Comparison of ENCODE assay signal across 8 mouse cellular contexts in the genomic region with DNA sequence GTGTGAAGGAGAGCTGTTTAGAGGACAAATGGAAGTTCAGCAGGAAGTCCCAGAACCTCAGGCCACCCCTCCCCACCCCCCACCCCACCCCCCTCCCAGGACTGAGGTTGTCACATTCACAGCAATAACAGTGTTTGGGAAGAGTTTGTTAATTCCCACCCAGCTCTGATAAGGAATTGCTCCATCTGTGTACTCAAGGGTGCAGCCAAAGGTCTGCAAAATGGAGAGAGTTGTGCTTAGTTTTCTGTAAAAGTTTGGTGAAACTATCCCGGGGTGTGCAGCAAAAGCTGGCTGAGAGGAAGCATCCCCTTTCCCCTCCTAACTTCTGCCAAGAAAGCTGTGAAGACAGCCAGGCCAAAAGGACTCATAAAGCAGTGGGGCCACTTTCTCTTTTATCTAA. TPM values are rescaled to one million over a fixed set of nuclear protein-coding genes. Genes with fewer than 3 reads are reported as not detected.
DNase-seq lines count a peak whose midpoint lies in the region; ATAC-seq lines count a peak whose summit lies in the region.

No protein-coding gene starts in this region.

- no peaks in the 10 kb centered on the region for H3K36me3 ChIP-seq in heart, embryonic 15.5 days
- no peaks in the 10 kb centered on the region for H3K36me3 ChIP-seq in limb, embryonic 13.5 days

- peak; percentile 20 for DNase-seq in urinary bladder, postnatal 14 days (ENCODE audit: low spot score)
- DNase-seq in urinary bladder, postnatal 10 days (ENCODE audit: low spot score) = no peak
- DNase-seq in naive thymus-derived CD4-positive, alpha-beta T cell, adult 2 months (ENCODE audit: low read depth) = peak; percentile 17
- DNase-seq in thymus, postnatal 10 days (ENCODE audit: low spot score in 2 of 2) = no peak
- no peak for DNase-seq in cerebellum, postnatal 4 days (ENCODE audit: low spot score in 2 of 2)
- DNase-seq in right cerebral cortex, postnatal 14 days = no peak

- H3K9ac ChIP-seq in heart, embryonic 15.5 days = 0 out of 2 replicates have a peak overlapping the region, but pooled peaks have one; percentile 92
- H3K9ac ChIP-seq in limb, embryonic 13.5 days = no peak overlapping the region

- H3K4me1 ChIP-seq in heart, embryonic 15.5 days (replicated peaks) = peaks cover 28% of the 10 kb centered on the region
- H3K4me1 ChIP-seq in limb, embryonic 13.5 days = peaks cover 29% of the 10 kb centered on the region

- ATAC-seq in heart, embryonic 15.5 days (replicated peaks; ENCODE audit: insufficient number of reproducible peaks, insufficient read depth, low FRiP score, low read depth) = peak; percentile 15; the same call in 1 of the 2 replicates
- no peak for ATAC-seq in limb, embryonic 13.5 days (ENCODE audit: low FRiP score, low read depth)

- WGBS in heart, embryonic 15.5 days = 8% methylated on average over 1 of the region's 1 CpGs
- 33% methylated on average over 1 of the region's 1 CpGs for WGBS in limb, embryonic 13.5 days

- H3K4me2 ChIP-seq in heart, embryonic 15.5 days = peak overlapping the region; percentile 81
- H3K4me2 ChIP-seq in limb, embryonic 13.5 days (replicated peaks) = peak overlapping the region; percentile 77

- no peaks in the 10 kb centered on the region for H3K9me3 ChIP-seq in heart, embryonic 15.5 days (replicated peaks)
- 0 out of 2 replicates have a peak, but pooled peaks cover 4% of the 10 kb centered on the region for H3K9me3 ChIP-seq in limb, embryonic 13.5 days

- H3K4me3 ChIP-seq in heart, embryonic 15.5 days = peak overlapping the region; percentile 94
- peak overlapping the region; percentile 76 for H3K4me3 ChIP-seq in limb, embryonic 13.5 days

- H3K27ac ChIP-seq in heart, embryonic 15.5 days = peak overlapping the region; percentile 88
- H3K27ac ChIP-seq in limb, embryonic 13.5 days = no peak overlapping the region

- H3K27me3 ChIP-seq in heart, embryonic 15.5 days = no peaks in the 10 kb centered on the region
- peaks cover 15% of the 10 kb centered on the region for H3K27me3 ChIP-seq in limb, embryonic 13.5 days

RNA-seq across cellular contexts. Expression of gene Sfxn1, which starts 1.4 kb away (rescaled TPM):
- 21.0 and 29.3 TPM in 2 replicates for polyA plus RNA-seq in heart, embryonic 15.5 days (2015; fragmentation: Nextera tagmentation; extraction: Ambion mirVana)
- polyA plus RNA-seq in limb, embryonic 13.5 days (2015; fragmentation: Nextera tagmentation; extraction: Ambion mirVana) = 51.7 and 53.7 TPM in 2 replicates

RNA-seq across cellular contexts. Expression of gene Drd1, which starts 17.6 kb away (rescaled TPM):
- 0.05 and 0.08 TPM in 2 replicates for polyA plus RNA-seq in heart, embryonic 15.5 days (2015; fragmentation: Nextera tagmentation; extraction: Ambion mirVana)
- polyA plus RNA-seq in limb, embryonic 13.5 days (2015; fragmentation: Nextera tagmentation; extraction: Ambion mirVana) = 0.37 TPM in 1 of 2 replicates, not detected in the other

Comparison
In these comparisons a context has a peak if more than half of its experiments do, and no peak if none do; other contexts are left out.
1. DNase-seq: peak in urinary bladder, postnatal 14 days (single experiment) and naive thymus-derived CD4-positive, alpha-beta T cell, adult 2 months (single experiment); none in urinary bladder, postnatal 10 days (single experiment), thymus, postnatal 10 days (0 of 2), cerebellum, postnatal 4 days (0 of 2) and right cerebral cortex, postnatal 14 days (single experiment).